Mouse (Mus musculus) heart, adult 18-20 months (tissue): Measurements from ENCODE around the gene Tubgcp3. TPM values are rescaled to one million over a fixed set of nuclear protein-coding genes. Genes with fewer than 3 reads are reported as not detected.

ENCODE experiments used
- microRNA-seq, 2 experiments: library from miRNA; unstranded; fragments of <30 nt; microRNA quantifications; one replicate each; pipeline ENCODE4 v1.2.0; 2022
- total RNA-seq, 2 experiments: library from RNA; stranded (reverse); gene quantifications; 2 replicates each; pipeline ENCODE4 v1.2.3; 2021

The Tubgcp3 gene
- total RNA-seq, 2 experiments from 2014 or later, result 12.3 to 14.2 TPM

Small RNAs within 50 kb of the gene (microRNA-seq; reads per million reads assigned to microRNA genes)
- 0 reads per million in 2 experiments for gene Gm26483

Other genes with a start within 250 kb of the Tubgcp3 start
- not detected for gene Spaca7, start 99.2 kb downstream of the Tubgcp3 start, total RNA-seq
- 10 to 100 TPM; 78.9 to 88.1 TPM for gene Atp11a, start 84.8 kb upstream of the Tubgcp3 start, total RNA-seq
- gene Mcf2l, start 201.6 kb upstream of the Tubgcp3 start, total RNA-seq, result 10 to 100 TPM; 75.1 to 93.4 TPM